Mouse (Mus musculus) forebrain, embryonic 14.5 days (tissue): ENCODE results near the gene Gm20388. TPM values are rescaled to one million over a fixed set of nuclear protein-coding genes. Genes with fewer than 3 reads are reported as not detected.

Experiments
- ATAC-seq: fragments of 200-750 bp; cut with Nextera tagmentation; 2 replicates; pipeline ENCODE4 v1.8.0; 2017; ENCODE audit warnings: mild to moderate bottlenecking, moderate library complexity
- DNase-seq: peaks from one replicate; pipeline ENCODE4 v3.0.0-alpha.2; 2015; ENCODE audit warnings: low spot score
- H3K27ac ChIP-seq: fragments of 300-500 bp; sonication (generic); 2 replicates; pipeline ENCODE4 v1.5.1; 2014; ENCODE audit warnings: low read depth, mild to moderate bottlenecking, control low read depth, low read length, moderate library complexity
- H3K27me3 ChIP-seq: fragments of 300-500 bp; sonication (generic); replicated peaks from 2 replicates; pipeline ENCODE4 v1.6.1; 2014; ENCODE audit warnings: low read length, control low read depth, mixed read lengths; ENCODE audit not compliant: control insufficient read depth, insufficient read depth
- H3K36me3 ChIP-seq: fragments of 300-500 bp; sonication (generic); 2 replicates; pipeline ENCODE4 v1.6.1; 2014; ENCODE audit warnings: low read length, control low read depth; ENCODE audit not compliant: control insufficient read depth, insufficient read depth
- H3K4me1 ChIP-seq: fragments of 300-500 bp; sonication (generic); 2 replicates; pipeline ENCODE4 v1.6.1; 2014; ENCODE audit warnings: antibody characterized with exemption, low read length, control low read depth; ENCODE audit not compliant: control insufficient read depth, insufficient read depth
- H3K4me2 ChIP-seq: fragments of 300-500 bp; sonication (generic); 2 replicates; pipeline ENCODE4 v1.6.1; 2014; ENCODE audit warnings: mild to moderate bottlenecking, control low read depth, low read length
- H3K4me3 ChIP-seq: fragments of 300-500 bp; sonication (generic); 2 replicates; pipeline ENCODE4 v1.5.1; 2014; ENCODE audit warnings: low read depth, low read length, control low read depth
- H3K9ac ChIP-seq: fragments of 300-500 bp; sonication (generic); 2 replicates; pipeline ENCODE4 v1.6.1; 2014; ENCODE audit warnings: mild to moderate bottlenecking, low read length, control low read depth, moderate library complexity
- H3K9me3 ChIP-seq: fragments of 300-500 bp; sonication (generic); replicated peaks from 2 replicates; pipeline ENCODE4 v1.6.1; 2016; ENCODE audit warnings: low read length, control low read depth, mixed read lengths; ENCODE audit not compliant: control insufficient read depth
- WGBS: fragments of 180-500 bp; shearing (Covaris S2); extraction: QIAGEN DNeasy Blood & Tissue Kit; methylation state at CpG from one replicate; pipeline ENCODE4 v1.1.7; 2014; 5-methylcytosine and 5-hydroxymethylcytosine counted together
- polyA plus RNA-seq: library from polyadenylated mRNA; unstranded; fragments of >200 nt; fragmentation: Nextera tagmentation; extraction: Ambion mirVana; gene quantifications from 2 replicates; pipeline ENCODE4 v1.2.1, GENCODE M21; 2014

The Gm20388 gene
- polyA plus RNA-seq, 1 experiment from 2014 or later, result 7.4 TPM

DNA sequence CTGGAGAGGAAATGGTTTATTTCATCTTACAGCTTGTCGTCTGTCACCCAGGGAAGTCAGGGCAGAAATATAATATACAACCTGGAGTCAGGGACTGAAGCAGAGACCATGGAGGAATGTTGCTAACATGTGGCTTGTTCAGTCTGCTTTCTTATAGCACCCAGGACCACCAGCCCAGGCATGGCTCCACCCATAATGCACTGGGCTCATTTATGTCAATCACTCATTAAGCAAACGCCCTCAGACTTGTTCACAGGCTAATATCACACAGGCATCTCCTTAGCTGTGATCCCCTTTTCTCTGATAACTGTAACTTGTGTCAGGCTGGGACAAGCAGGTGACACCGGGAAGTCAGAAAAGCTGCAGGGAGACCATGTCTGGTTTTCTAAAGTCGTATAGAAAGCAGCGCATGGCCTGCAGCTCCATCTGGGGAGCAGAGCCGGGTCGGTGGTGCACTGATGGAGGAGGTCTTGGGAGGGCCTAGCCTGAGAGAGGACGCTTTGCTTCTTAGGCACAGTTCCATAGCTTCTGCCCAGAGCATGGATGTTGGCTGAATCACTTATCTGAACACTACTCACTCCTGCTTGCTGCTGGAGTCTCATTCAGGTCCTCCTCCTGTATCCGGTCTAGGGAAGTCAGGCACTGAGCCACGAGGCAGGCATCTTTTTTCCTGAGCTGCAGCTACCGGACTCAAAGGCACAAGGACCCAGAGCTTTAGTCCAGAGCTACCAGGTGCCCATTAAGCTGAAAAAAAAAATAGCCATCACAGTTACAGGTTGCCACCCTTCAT lies 1252.5 kb downstream of the Gm20388 start:
- 78% methylated on average over 11 of the region's 11 CpGs for WGBS

DNA sequence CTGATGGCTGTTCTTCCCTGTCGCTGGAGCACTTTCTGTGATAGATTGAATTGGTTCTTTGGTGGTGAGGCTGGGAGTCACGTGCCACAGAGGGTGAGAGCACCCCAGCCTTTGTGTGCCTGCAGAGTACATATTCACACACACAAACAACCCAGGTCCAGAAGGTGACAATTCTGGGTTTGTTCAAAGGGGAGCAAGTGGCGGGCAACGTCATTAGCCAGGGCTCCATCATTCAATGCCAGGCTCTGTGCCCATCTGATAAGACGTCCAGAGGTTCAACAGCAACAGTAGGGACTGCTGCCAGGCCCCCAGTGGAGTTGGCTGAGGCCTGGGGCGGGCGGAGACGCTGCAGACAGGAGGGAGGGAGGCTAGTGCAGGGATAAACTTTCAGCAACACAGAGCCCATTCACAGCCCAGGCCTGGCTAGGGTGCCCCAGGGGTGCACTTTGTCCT lies 1253.4 kb downstream of the Gm20388 start:
- 49% methylated on average over 8 of the region's 8 CpGs for WGBS
- Histone ChIP-seq H3K4me3 (no peak overlapping the region), H3K27me3 (no peaks in the 10 kb centered on the region), H3K4me1 (no peaks in the 10 kb centered on the region), H3K4me2 (no peak overlapping the region), H3K9me3 (no peaks in the 10 kb centered on the region), H3K36me3 (no peaks in the 10 kb centered on the region), H3K9ac (no peak overlapping the region), H3K27ac (no peak overlapping the region)
- DNase-seq, result no peak
- no peak for ATAC-seq

More for the DNA sequence above, 1252.5 kb downstream of the Gm20388 start:
- DNase-seq (no peak), ATAC-seq (no peak)
- no peaks in the 10 kb centered on the region for H3K36me3 ChIP-seq
- H3K9me3 ChIP-seq, result no peaks in the 10 kb centered on the region
- no peaks in the 10 kb centered on the region for H3K4me1 ChIP-seq
- H3K27me3 ChIP-seq, result no peaks in the 10 kb centered on the region
- no peak overlapping the region for H3K4me3 ChIP-seq
- no peak overlapping the region for H3K4me2 ChIP-seq
- H3K9ac ChIP-seq, result no peak overlapping the region
- no peak overlapping the region for H3K27ac ChIP-seq

DNA sequence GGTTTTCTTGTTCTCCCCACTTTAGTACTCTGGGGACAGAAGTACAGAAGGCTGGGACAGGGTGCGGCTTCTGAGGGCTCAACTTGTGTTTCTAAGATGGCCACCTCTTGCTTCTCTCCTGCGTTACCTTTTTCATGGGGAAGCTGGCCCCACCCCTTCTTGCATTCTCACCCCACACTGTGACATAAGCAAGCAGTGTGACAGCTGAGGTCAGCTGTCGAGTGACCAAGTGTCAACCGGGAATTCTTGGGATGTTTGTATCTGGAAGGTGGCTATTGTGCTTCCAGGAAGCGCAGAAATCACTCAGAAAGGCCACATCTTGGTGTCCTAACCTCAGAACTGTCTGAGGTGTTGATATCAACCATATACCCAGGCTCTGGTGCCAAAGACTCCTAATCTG lies 1257.4 kb downstream of the Gm20388 start:
- ATAC-seq (no peak), DNase-seq (no peak)
- no peaks in the 10 kb centered on the region for H3K36me3 ChIP-seq
- no peak overlapping the region for H3K4me2 ChIP-seq
- 77% methylated on average over 5 of the region's 5 CpGs for WGBS
- H3K4me1 ChIP-seq, result no peaks in the 10 kb centered on the region
- H3K4me3 ChIP-seq, result no peak overlapping the region
- H3K9ac ChIP-seq, result no peak overlapping the region
- H3K9me3 ChIP-seq, result no peaks in the 10 kb centered on the region
- no peak overlapping the region for H3K27ac ChIP-seq
- H3K27me3 ChIP-seq, result no peaks in the 10 kb centered on the region

DNA sequence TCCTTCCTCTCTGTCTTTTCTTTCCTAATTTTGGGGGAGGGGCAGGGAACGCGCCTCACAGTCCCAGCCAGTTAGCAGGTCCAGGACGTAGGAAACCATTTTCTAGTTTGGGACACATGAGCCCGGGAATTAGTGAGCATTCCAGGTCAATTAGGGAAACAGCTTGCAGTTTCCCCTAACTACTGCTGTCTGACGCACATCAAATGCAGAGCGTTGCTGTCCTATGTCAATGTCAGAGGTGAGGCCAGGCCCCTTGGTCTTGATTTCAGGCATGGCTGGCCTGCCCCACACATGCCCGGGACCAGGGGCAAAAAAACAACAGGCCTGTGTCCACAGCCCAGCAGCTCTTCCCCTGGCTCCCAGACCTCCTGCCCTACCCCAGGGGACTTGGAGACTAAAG lies 1259.5 kb downstream of the Gm20388 start:
- Histone ChIP-seq H3K9ac (no peak overlapping the region), H3K27ac (no peak overlapping the region), H3K36me3 (no peaks in the 10 kb centered on the region), H3K4me2 (no peak overlapping the region), H3K27me3 (no peaks in the 10 kb centered on the region), H3K9me3 (no peaks in the 10 kb centered on the region), H3K4me3 (no peak overlapping the region), H3K4me1 (no peaks in the 10 kb centered on the region)
- 55% methylated on average over 7 of the region's 7 CpGs for WGBS
- DNase-seq (no peak), ATAC-seq (no peak)

DNA sequence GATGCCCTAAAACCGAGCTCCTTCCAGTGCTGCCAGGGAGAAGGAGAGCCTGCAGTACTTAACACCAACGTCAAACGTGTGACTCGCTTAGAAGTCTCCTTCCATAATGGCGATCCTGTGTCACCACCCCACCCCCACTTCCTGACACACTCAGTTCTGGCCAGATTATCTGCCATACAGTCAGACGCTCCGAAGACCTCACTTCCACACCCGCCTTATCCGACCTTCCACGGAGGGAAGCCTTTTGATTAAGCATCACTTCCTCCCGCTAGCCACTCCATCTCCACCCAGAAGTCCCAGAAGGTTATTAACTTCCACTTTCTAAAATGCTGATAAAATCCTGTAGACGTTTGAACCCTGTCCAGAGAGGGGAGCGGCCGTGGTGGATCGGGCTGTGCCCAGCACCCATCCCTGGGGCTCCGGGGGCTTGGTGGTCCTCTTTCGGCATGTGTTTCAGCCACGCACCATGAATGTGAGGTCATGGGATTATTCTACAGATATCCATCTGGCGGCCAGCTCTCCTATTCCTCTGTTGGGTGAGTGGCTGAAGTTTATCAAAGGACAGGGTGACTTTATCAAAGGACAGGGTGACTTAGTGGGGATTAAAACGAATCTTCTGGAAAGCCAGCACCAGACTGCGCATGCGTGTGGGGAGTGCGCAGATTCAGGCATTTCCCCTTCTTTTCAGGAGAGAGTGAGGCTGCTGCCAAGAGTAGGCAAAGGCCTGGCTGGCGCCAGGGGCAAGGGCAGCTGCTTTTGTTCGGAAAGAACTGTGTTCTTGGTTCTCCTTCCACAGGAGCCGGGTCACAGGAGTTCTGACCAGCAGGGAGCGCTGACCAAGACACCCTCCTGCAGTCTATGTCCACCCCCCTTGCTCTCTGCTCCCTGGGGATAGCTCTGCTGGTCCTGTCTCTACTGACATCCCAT lies 1260.2 kb downstream of the Gm20388 start:
- H3K27me3 ChIP-seq, result no peaks in the 10 kb centered on the region
- no peak overlapping the region for H3K4me3 ChIP-seq
- no peak overlapping the region for H3K9ac ChIP-seq
- no peak overlapping the region for H3K27ac ChIP-seq
- no peaks in the 10 kb centered on the region for H3K9me3 ChIP-seq
- WGBS, result 78% methylated on average over 27 of the region's 27 CpGs
- no peak overlapping the region for H3K4me2 ChIP-seq
- no peaks in the 10 kb centered on the region for H3K36me3 ChIP-seq
- no peaks in the 10 kb centered on the region for H3K4me1 ChIP-seq
- ATAC-seq (no peak), DNase-seq (no peak)

DNA sequence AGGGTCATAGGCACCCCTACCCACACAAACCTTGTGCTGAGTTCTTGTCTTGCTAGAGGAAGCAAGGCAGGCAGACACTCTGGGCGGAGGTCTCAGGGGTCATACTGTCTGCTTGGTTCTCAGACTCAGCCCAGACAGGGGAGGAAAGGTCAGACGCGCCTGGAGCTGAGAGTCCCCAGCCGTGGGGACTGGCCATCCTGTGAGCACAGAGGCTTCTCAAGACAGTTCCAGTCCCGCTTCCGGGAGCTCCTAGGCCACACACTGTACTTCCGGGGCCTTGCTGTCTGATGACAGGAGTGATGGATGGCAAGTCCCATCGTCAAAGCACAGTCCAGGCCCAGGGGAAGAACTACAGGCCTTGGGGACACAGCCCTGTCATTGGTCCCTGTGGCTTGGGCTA lies 1261.9 kb downstream of the Gm20388 start:
- ATAC-seq (no peak), DNase-seq (no peak)
- H3K4me2 ChIP-seq, result no peak overlapping the region
- H3K4me1 ChIP-seq, result no peaks in the 10 kb centered on the region
- H3K27me3 ChIP-seq, result no peaks in the 10 kb centered on the region
- no peaks in the 10 kb centered on the region for H3K9me3 ChIP-seq
- no peaks in the 10 kb centered on the region for H3K36me3 ChIP-seq
- H3K27ac ChIP-seq, result no peak overlapping the region
- 86% methylated on average over 8 of the region's 8 CpGs for WGBS
- no peak overlapping the region for H3K9ac ChIP-seq
- H3K4me3 ChIP-seq, result no peak overlapping the region

DNA sequence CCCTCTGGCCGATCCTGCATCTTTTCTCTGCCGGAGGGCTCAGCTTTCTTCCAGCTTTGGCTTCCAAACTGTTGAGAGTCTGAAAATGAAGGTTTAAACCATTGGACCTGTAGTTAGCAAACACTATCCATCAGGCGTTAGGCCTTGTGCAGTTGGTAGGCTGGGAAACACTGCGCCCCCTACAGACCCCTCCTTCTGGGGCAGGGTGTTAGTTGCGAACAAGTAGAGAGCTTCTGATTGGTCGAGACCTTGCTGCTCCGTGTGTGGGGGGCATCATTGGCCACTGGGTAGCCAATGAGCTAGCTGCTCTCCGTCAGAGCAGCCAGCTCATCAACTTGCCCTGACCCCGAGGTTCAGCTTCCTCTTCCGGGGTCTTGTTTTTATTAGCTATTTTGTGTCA lies 1263.5 kb downstream of the Gm20388 start:
- no peak overlapping the region for H3K27ac ChIP-seq
- ATAC-seq (no peak), DNase-seq (no peak)
- H3K4me3 ChIP-seq, result no peak overlapping the region
- no peak overlapping the region for H3K9ac ChIP-seq
- no peak overlapping the region for H3K4me2 ChIP-seq
- no peaks in the 10 kb centered on the region for H3K4me1 ChIP-seq
- no peaks in the 10 kb centered on the region for H3K36me3 ChIP-seq
- H3K9me3 ChIP-seq, result no peaks in the 10 kb centered on the region
- no peaks in the 10 kb centered on the region for H3K27me3 ChIP-seq
- 69% methylated on average over 10 of the region's 10 CpGs for WGBS

DNA sequence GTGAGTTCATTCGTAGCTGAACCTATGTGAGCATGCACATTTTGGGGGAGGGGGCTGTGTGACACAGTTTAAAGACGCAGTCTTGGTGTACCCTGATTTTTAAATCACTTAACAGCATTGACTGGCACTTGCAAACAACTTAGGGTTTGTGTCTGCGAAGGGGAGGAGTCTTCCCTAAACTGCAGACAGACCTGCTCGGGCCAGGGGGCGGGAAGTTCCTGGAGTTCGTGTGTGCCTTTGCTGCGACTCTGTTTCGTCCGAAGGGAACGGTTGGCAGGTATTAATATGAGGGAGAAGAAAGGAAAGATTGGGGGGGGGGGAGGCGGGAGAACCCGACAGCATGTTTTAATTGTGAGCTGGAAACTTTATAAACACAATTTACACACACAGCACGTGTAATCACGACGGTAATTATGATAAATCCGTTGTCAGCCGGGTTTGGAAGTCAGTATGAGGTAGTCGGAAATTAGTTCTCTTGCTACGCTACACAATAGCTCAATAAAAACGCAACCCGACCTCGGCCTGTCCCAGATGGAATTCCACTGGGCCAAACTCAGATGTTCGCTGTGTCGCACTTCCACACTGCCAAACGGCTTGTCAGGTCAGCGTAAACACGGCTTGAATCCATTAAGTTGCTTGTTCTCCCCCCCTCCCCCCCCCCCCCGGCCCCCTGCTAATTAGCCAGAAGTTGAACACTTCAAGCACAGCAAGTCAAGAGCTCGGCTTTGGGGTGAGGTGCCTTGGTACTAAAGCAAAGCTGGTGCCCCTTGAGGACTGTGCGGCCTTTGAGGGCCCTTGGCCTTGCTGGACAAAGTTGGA lies 1264.3 kb downstream of the Gm20388 start:
- Histone ChIP-seq H3K4me3 (no peak overlapping the region), H3K27ac (no peak overlapping the region), H3K4me2 (no peak overlapping the region), H3K4me1 (no peaks in the 10 kb centered on the region), H3K27me3 (no peaks in the 10 kb centered on the region), H3K9ac (no peak overlapping the region), H3K9me3 (no peaks in the 10 kb centered on the region), H3K36me3 (no peaks in the 10 kb centered on the region)
- ATAC-seq (peak; percentile 49), DNase-seq (peak; percentile 27)
- 32% methylated on average over 29 of the region's 30 CpGs for WGBS
